Mouse (Mus musculus): ENCODE measurements around the gene Dcaf4.

Dcaf4 gene

DNA sequence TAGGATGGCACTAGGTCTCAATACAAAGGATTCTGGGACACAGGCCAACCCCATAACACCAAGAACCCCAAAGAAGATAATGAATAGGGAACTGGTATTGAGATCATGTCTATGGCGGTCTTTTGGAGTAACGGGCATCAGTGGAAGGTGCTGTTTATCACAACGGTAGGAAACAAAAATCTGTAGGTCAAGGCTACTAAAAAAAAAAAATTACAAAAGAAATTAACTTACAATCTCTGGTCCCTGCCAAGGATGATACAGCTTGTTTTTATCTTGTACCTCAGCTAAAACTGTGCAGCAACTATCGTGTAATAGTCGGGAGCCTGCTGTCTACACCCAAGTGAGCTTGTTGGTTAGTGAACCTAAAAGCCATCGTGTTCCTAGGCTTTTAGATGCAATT lies 23.5 kb upstream of the Dcaf4 start:
- no peak for DNase-seq

DNA sequence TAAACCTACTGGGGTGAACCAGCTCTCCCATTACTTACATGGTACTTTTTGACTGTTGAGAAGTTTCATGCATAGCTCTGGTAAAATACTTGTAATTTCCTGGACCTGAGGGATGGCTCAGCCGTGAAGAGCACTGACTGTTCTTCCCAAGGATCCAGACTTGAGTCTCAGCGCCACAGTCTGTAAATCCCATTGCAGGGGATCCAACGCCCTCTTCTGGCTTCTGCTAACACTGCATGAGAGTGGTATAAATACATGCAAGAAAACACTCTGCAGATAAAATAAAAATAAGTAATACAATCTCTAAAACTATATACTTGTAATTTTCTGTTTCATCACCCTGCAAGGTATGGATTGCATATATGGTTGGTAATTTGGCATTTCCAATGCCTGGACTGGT lies 22.3 kb upstream of the Dcaf4 start:
- DNase-seq, result no peak

DNA sequence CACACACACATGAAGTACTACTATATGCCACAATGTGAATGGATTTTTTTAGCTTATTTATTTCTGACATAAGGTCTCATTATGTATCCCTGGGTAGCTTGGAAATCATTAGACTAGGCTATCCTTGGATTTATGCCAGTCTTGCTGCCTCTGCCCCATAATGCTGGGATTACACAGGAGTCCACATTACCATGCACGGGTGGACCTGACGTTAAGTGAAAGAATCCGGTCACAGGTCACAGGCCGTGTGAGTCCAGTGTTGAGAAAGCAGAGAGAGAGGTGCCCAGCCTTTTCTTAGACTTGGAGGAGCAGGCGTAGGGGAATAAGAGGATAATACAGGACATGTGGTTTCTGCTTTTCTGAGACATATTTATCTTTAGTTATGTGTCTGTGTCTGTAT lies 21.0 kb upstream of the Dcaf4 start:
- DNase-seq, result no peak

DNA sequence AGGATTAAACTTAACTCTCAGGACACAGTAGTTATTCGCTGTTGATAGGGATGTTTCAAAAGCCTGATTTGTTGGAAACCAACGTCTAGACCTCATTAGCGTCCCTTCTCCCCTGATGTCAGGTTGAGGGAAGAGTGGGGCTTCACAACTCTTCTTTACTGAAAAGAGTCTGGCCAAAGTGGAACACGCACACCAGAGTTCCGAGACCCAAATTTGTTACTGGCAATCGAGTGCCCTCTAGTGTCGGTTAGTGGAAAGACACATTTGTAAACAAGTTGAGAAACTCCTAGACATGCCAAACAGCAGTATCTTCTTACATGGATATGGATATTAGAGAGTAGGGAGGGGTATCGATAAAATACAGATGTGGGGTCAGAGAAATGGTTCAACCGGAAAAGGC lies 18.1 kb upstream of the Dcaf4 start:
- DNase-seq, result peak; percentile 64

DNA sequence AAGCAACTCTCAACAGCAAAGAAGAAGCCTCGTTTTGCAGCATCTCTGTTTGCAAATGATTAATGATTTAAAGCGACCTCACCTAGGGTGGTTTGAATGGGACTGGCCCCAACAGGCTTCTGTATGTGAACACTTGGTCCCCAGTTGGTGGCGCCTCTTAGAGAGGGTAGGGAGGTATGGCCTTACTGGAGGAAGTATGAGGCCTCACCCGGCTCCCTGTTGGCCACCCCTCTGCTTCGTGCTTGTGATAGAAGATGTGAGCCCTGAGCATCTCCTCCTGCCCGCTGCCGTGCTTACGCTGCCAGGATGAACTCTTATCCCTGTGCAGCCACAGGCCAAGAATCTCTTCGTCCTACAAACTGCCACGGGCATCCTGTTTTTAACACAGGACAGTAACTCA lies 13.7 kb upstream of the Dcaf4 start:
- no peak for DNase-seq

DNA sequence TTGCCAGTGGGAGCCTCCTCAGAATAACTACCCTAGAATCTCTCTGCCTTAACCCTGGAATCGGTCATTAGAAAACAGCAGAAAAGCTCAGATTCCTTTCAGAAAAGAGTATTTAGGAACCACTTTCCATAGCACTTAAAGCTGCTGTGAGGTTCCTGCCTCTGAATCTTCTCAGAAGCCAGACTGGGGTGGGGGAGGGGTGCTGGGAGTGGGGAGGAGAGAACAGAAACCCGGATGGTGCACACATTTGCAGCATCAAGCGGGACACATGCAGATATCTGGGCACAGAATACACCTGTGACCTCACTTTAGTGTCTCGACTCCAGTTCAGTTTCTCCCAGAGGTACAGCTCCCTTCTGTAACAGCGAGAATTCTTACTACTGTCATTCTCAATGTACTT lies 9.7 kb upstream of the Dcaf4 start:
- DNase-seq, result no peak

DNA sequence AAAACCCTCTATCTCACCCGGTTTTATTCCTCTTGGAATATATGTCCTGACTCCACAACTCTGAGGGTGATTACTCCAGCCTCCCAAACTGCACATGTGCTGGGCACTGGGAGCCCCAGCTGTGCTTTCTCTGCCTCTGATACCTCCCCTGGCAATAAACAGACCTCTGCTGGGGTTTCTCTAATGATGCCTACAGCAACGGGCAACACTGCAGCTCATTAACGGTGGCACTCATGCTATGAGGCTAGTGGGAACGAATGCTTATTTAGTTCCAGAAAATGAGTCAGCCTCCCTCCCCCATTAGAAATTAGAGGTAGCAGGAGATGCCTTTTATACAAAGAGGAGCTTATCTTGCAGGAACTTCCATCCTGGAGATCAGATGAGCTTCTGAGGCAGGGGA lies 7.5 kb upstream of the Dcaf4 start:
- no peak for DNase-seq

DNA sequence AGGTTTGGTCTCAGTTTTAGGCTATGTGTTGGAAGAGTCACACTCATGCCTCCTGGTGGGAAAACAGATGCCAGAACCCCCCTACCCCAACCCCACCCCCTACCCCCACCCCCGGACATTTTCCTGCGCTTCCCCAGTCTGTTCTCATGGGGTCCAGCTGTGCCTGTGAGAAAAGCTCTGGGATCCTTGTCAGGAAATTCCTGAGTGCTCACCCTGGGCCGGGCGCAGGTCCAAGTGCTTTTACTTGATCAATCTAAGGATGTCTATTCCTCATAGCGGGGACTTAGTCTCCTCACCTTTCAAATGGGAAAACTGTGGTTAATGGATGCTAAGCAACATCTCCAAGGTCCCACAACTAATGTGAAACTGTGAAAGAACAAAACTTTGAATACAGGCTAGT lies 7.1 kb upstream of the Dcaf4 start:
- no peak for DNase-seq

DNA sequence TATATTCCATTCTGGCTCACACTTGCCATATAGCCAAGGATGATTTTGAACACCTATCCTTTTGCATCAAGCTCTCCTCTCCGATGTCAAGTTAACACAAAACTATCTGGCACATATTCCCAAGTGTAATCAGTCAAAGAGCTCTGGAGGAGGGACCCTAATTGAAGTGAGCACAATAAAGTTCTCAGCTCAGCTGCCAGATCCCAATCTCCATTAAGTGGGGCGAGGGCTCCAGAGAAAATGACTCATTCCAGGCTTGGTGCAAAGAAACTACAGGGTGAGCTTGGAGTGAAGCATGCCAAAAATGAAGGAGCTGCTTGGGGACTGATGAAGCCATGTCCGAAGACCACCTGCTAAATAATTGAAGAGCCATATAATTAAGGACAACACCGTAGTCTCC lies 6.0 kb upstream of the Dcaf4 start:
- no peak for DNase-seq

DNA sequence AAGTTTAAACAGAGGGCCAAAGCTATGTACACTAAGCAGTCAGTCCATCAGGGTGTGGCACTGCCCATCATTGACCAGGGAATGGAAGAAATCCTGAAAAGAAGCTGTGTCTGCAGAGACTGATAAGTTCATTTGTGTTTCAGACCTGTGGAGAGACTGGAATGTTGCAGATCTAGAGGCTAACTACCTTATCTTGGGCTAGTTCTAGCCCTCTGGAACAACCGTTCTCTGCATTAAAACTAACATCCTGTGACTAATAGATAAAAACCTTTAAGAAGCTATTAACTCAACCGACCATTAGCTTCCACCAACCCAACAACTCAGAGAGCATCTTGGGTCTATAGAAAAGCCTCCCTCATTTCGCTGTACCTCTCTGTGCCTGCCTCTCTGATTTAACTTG lies 2.7 kb upstream of the Dcaf4 start:
- DNase-seq, result no peak

DNA sequence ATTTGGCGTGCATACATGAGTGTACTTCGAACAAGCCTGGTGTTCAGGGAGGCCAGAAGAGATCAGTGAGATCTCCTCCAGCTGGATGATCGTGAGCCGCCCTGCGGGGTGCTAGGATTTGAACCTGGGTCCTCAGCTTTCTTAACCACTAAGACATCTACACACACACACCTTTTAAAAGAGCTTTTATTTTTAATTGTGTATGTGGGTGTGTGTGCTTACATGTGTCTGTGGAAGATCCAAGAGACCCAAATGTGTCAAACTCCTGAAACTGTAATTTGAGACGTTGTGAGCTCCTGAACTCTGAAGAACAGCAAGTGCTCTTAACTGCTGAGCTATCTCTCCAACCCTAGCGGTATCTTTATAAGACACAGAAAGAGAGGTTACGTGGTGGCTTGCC lies 817 bp downstream of the Dcaf4 start:
- DNase-seq, result no peak

DNA sequence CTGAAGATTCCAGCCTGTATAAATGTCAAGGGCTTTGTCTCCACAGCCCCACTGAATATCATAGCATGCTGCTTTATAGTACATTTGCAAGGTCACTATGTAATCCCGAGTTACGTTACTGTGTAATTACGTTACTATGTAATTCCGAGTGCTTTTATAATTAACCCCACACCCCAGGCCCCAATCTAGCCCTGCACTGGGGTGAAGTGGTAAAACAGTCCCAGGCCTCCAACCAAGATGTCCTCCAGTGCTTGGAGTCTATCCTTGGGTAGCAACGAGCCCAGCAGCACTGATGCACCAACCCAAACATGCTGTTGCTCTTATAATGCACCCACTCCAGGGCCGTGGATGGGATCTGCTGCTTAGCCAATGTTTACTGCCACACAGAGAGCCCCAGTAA lies 2.8 kb downstream of the Dcaf4 start:
- no peak for DNase-seq

DNA sequence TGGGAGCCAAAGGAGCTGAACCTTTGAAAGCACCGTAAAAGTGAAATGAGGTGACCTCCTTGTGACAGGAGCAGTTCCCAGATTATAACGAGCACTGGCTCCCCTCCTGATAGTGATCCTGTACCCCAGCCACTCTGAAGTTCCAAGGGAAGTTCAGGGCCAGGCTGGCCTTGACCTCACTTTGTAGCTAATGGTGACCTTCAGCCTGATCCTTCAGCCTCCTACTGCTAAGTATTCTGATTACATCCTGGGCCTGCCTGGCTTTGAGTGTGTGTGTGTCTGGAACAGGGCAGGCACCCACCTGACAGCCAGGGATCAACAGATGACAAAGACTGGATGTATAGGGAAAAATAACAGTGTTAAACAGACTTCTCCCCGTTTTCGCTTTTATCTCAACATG lies 3.6 kb downstream of the Dcaf4 start:
- no peak for DNase-seq

DNA sequence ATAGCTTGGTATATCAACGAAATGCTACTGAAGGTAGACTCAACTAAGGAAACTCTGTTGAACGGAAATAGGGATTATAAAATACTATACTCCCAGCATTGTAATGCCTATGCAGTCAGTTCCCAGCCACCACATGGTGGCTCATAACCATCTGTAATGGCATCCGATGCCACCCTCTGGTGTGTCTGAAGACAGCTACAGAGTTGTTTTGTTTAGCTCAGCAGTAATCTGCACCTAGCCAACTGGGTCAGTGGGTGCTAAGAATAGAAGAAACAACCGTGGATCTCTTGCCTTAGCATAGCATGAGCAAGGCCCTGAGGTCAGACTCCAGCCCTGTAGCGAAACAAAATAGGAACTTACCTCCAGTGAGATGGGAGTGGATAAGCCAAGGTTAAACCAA lies 4.1 kb downstream of the Dcaf4 start:
- no peak for DNase-seq

DNA sequence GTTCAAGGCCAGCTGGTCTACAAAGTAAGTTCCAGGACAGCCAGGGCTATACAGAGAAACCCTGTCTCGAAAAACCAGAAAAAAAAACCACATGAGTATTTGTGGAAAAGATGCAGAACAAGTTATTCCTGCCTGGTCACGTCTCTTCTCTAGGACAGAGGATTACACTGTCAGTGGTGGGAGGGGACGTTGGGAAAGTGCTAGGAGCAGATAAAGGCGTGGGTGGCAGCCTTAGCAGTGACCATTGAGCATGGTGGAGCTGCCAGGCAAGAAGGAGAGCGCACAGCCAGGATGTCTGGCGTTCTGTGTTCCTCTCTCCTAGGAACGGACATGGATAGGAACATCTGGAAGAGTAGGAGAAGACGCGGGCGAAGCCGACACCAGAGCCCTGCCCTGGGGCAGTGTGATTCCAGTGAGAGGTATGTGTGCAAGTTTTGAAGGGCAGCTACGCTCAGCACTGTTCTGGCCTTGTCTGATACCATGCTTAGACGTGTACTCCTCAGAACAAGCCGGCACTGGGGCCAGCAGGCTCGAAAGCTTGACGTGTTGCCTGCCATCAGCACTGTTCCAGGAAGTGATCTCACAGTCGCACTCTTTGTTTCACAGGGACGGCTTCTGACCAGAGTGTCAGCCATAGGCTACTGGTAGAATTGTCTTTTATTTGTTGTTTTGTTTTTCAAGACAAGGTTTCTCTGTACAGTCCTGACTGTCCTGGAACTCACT lies 5.7 kb downstream of the Dcaf4 start:
- peak; percentile 56 for DNase-seq

DNA sequence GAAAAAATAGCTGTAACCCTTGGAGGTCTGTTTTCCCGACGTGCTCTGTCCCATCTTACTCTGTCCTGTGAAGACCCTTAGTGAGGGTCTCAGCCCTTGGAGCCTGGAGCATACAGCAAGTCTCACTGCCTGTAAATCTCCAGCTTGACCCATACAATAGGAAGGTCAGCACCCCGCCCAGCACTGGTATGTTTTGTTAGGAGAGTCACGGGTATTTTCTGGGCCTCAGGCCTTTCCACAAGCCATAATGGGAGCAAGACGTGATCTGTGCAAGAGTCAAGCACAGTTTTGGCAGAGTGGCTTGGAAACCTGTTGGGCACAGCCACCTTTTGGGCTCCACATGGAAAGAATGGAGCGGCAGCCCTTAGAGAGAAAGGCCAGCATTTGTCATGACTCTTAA lies 7.5 kb downstream of the Dcaf4 start:
- no peak for DNase-seq

DNA sequence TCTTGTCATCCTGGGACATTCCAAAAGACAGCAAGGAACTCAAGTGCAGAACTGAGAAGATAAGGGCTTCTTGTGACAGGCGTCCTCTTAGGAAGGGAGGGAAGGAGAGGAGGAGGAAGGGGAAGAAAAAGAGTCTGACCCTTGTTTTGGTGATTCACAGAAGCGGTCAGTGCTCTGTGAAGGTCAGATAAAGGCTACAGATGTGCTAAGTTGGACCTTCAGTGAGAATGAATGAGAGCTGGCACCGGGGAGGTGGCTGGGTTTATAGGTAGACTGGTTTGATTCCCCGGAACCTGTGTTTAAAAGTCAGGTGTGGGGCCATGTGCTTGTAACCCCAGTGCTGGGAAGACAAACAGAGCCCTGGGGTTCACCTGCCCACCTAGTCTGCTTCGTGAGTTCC lies 8.4 kb downstream of the Dcaf4 start:
- no peak for DNase-seq

DNA sequence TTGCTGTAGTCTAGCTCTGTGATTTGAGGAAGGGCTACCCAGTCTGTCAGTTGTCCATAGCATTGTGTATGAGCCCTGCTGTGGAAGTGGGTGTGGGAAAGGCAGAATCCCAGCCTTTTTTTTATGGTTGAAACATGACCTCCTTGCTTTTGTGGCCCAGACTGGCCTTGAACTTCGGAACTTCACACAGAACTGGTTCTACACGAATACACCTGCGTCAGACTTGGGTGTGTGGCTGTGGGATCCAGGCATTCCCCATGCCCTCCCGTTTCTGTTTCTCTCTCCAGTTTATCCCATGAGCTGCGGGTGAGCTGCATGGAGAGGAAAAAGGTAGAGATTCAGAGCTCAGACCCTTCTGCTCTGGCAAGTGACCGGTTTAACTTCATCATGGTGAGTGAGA lies 11.7 kb downstream of the Dcaf4 start:
- no peak for DNase-seq

DNA sequence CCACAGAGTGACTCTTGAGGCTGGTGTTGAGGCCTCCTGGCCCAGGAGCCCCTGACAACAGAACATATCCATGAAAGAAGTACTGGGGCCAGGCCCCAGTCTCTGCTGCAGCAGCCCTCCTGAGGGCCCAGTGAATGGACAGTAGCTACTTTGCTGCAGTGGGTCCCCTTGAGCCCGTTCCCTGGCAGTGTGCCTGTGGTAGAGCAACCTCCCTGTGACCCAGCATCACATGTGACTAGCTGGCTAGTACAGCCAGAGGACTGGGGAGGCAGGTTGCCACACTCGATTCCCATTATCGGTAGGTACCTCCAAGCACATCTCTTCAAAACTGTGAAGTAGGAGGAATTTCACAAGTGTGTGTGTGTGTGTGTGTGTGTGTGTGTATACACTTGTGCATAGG lies 12.7 kb downstream of the Dcaf4 start:
- DNase-seq, result no peak

DNA sequence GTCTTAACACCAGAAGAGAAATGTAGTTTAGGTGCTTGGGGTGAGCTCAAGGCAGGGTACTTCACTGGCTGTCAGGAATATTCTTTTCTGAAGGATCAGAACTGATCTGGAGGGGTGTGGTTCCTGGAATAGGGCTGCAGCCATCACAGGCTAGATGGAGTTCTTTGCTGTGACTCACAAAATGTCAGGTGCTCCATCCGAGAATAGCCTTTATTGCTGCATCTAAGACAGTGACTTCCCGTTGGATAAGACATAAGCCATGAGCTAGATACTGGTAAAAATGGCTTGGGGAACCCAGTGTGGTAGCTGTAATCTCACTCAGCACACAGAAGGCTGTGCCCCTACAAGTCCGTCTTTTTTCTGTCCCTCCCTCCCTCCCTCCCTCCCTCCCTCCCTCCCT lies 13.9 kb downstream of the Dcaf4 start:
- DNase-seq, result peak; percentile 40

DNA sequence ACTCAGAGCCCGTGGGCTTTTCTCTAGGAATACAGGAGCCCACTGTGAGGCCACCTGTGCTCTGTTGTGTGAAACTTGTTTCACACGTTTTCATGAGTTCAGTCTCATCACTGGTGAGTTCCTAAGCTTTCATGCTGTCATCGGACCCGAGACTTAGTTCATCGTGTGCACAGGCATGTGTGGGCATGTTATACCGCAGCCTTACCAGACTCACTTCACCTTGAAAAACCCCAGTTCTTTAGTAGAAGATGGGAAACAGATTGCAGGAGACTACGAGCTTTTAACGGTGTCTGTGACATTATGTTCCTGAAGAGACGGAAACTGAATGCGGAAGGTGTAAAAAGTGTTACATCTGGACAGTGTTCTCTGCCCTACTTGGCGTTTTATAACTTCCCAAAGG lies 15.2 kb downstream of the Dcaf4 start:
- DNase-seq, result no peak

DNA sequence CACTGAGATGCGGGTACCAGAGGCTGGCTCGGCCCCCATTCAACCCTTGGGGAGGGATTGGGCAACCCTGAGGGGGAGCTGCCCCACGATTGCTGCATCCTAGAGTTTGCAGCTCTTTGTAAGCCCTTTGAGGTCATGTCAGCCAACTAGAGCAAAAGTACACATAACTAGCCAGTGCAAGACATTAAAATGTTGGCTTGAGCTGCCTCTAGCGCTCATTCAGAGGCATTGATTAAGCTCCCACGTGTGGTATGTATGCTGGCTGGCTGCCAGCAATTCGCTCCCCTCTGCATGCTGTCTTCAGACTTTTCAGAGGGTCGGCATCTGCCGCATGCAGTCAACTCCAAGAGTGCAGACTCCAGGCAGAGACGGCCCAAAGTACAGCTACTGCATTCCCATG lies 15.8 kb downstream of the Dcaf4 start:
- DNase-seq, result no peak

DNA sequence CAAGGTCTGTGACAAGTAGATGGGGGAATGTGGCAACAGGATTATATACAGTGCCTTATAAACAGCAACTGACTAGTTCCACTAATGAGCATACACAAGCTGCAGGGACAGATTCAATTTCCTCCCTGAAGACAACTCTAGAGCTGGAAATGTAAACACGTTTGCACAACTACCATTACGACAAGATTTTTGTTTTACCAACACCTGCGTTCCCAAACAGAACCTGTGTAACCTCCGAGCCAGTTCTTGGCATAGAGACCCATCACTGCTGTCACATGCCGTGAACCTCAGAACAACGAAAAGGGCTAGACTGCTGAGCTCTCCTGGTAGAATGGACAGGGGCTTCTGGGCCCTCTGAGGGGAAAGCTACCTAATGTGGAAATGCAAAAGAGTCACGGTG lies 23.7 kb downstream of the Dcaf4 start:
- no peak for DNase-seq

DNA sequence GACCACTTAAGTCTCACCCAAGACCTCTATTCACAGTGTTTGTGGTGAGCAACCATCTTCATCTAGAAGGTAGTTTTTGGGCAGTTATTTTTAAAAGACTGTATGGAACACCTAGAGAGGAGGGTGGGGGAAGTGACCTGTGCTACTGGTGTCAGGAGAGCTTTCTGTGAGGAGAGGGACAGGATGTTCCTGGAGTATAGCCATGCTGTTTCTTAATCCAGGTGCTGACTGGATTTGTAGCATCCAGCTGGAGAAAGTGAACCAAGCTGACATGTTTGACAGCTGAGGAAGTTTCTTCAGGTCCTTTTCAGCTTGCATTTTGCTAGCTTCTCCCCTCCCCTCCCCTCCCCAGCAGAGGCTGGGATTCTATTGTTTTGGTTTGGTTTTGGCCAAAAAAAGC lies 24.5 kb downstream of the Dcaf4 start:
- DNase-seq, result no peak

DNA sequence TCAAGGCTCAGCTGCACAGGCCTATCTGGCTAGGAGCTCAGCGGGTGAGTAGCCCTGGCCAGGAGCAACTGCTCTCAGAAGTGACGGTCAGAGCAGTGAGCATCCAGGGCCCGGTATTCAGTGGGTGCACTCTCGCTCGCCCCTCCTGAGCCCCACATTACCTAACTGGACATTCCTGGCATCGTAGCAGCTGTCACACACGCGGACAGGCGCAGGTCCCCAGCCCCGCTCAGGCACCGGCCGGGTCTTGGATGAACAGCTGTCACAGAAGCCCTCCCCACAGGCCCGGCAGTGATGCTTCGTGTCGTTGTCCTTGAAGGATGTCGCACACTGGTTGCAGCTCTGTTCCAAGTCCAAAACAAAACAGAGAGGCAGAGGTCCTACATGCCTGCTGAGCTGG lies 31.0 kb downstream of the Dcaf4 start:
- DNase-seq, result no peak

DNA sequence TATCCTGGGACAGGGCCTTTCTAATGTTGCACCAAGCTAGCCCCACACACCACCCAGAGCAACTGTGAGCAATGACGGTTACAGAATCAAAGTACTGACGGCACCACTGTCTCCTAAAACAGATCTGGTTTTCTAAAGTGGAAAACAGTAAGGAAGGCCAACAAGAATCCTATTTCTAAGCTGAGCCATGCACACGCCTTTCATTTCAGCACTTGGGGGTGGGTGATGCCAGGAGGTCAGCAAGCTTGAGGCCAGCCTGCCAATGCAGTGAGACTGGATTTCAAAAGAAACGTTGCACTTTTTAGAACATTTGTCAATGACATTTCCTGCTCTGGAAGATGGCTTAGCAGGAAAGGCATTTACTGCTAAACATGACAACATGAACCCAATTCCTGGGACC lies 33.5 kb downstream of the Dcaf4 start:
- no peak for DNase-seq

Measured in right cerebral cortex, adult 18-20 months (tissue).